Mouse (Mus musculus) retina, embryonic 14.5 days (tissue): ENCODE results near the gene Aebp2.
"Not testable (repeated sequence)": the region's sequence is repeated elsewhere in the genome, so short reads cannot be mapped to it uniquely, and the experiment has no call there.

Experiments
- DNase-seq: peaks from one replicate; pipeline ENCODE4 v3.0.0-alpha.2; 2015; ENCODE audit warnings: low spot score

Aebp2 gene

DNA sequence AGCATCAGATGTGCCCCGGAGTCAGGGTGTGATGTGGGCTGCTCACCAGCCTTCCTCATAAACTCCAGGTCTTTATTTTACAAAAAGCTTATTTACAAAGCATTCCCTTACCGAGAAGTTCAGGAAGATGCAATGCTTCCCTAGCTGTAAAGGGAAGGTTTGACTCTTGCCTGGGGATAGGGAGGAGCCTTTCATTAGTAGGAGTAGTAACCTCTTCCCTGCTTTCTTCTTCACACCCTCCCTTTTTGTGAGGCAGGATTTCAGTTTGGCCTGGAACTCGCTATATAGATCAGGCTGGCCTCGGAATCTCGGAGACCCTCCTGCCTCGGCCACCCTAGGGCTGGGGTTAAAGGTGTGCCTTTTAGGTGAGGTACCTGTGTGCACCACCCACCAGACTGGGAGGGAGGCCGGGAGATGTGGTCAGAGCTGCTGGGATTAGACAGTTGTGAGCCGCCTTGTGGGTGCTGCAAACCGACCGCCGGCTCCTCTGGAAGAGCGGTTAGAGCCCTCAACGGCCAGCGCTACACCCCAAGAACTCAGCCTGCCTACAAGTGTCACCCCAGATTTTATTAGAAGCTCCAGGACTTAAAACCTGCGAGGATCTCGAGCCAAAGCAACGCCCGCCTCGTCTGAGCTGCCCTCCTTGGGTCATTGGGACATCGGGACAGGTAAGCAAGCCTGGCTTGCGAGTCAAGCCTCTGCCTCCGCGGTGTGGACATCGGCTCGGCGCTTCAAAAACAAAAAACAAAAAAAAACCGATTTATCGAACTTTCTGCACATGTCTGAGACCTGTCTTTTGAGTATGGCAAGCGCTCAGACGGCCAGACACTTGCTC lies at the start of gene Aebp2:
Gene Aebp2 (plus strand): TSS at position 273 of the 835 bp plus-strand sequence.
- no peak for DNase-seq

DNA sequence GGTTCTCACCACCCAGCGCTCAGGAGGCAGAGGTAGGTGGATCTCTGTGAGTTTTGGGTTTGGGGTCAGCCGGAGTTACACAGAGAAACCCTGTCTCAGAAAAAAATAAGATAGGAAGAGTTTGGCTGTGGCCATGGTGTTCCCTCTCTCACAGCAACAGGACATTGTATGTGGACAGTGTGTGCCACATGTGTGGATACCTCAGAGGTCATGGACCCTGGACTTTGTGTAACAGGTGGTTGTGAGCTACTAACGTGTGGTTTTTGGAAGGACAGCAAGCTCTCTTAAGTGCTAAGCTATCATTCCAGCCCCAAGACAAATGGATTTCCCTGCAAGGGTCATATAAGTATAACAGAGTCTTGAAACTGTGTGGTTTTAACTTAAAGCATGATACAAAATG lies 47.5 kb upstream of the Aebp2 start:
- no peak for DNase-seq

DNA sequence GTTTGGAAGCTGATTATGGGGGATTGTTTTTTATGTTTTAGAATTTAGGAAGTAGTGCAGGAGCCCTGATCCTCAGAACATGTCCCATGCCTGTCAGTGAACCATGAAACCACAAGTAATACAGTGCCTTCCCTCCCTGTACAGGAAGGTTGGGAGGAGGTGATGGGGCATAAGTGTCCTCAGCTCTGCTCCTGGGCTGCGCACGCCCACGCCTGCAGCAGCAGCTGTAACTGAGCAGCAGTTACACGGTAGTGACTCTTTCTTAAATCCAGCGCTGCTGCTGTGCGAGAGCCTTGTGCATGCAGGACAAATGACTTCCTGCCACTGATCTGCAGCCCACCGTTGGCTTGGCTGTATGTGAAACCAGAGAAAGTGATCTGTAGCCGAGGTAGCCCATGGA lies 46.3 kb upstream of the Aebp2 start:
- DNase-seq = no peak

DNA sequence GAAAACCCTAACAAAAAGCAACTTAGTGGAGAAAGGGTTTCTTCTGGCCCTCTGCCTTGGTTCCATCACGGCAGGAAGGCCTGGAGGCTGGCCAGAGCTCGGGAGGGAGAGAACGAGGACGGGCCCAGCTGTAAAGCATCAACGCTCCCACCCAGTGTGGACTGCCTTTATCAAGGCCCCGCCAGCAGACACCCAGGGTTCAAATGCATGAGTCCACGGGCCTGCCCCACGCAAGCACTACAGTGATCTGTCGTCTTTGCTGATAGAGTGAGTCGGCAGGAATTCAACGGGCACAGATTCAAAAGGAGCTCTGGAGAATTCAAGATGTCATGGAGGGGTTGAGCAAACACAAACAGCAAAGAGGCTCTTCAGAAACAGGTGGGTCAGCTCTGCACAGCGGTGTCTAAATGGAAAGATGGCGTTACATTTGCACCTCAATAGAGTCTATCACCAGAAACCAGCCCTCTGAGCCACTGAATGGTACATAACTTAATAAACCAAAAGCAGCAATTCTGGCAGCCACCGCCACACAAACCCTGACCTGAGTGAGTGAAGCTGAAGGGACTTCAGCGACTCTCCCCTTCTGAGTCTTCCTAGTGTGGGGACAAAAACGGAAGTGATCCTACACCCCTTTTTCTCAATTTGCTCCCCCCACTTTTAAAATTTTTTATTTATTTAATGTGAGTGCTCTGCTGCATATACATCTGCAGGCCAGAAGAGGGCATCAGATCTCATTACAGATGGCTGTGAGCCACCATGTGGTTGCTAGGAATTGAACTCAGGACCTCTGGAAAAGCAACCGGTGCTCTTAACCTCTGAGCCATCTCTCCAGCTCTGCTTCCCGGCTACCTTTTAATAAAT lies 45.3 kb upstream of the Aebp2 start:
- DNase-seq = no peak

DNA sequence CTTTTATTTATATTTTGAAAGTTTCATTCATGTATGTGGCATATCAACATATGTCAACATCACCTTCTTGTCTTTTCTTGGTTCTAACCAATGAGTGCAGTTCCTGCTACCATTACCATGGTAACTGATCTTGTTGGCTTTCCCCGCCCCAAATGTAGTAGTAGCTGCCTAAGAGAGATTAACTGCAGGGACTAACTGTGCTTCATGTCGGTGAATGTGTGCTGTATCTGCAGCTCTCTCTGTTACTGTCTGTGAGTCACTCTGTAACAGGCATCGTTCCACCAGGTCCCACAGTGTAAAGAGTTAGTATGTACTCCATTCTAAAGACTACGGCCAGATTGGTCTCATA lies 44.7 kb upstream of the Aebp2 start:
- DNase-seq = no peak

DNA sequence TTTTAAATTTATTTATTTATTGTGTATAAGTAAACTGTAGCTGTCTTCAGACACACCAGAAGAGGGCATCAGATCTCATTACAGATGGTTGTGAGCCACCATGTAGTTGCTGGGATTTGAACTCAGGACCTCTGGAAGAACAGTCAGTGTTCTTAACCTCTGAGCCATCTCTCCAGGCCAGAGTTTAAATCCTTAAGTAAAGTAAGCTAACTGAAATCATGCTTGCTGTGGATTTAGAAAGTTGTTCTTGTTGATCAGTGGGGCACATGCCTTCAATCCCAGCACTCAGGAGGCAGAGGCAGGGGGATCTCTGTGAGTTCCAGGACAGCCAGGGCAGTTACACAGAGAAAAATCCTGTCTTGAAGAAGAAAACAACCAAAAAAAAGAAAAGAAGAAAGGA lies 43.5 kb upstream of the Aebp2 start:
- DNase-seq = not testable (repeated sequence)

DNA sequence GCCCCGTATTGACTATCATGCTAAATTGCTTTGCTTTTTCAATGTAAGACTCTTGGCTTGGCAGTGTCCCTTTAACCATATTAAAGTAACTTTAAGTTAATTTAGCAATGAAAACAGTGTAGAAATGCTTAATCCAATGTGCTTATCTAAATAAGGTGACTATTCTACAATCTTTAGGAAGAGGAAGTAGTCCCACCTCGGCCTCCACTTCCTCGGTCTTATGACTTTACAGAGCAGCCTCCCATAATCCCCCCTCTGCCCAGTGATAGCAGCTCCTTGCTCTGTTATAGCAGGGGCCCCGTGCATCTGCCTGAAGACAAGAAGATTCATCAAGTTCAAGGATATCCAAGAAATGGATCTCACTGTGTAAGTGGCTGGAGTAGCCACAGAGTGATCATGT lies 42.3 kb upstream of the Aebp2 start:
- DNase-seq = no peak

DNA sequence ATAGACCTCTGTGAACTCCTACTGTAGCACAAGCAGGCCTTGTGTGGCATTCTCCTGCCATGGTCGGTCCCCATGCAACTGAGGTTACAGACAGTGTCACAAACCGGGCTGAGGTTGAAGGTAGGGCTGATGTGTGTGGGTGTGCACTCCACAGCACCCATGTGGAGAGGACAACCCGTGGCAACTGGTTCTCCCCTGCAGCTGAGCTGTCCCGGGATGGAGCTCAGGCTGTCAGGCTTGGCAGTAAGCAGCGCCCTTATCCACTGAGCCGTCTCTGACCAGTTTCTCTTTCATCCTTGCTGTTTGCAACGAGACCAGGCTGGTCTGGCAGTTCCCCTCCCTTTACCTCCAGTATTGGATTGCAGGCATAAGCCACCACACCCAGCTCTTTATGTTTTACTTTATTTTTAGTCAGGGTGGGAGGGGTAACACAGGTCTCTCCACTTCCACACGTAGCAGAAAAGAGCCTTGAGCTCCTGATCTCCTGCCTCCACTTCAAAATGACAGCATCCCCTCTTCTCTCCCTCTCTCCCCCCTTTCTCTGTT lies 35.7 kb upstream of the Aebp2 start:
- no peak for DNase-seq

DNA sequence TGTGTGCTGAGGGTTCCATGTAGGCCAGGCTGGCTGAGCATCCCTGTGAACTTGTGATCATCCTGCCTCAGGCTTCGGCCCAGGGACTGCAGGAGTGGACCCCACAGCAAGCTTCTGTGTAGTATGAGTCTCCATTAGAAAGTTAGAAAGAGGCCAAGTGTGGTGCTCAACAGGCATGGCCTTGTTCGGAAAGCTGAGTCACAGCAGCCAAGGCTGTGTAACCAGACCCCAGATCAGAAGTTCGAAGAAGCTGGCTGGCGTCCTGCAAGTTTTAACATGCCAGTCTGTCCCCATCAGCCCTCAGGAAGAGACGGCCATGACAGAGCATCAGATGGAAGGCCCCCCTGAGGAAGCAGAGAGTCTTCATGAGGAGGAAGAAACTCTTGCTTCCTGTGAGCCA lies 31.1 kb upstream of the Aebp2 start:
- no peak for DNase-seq

DNA sequence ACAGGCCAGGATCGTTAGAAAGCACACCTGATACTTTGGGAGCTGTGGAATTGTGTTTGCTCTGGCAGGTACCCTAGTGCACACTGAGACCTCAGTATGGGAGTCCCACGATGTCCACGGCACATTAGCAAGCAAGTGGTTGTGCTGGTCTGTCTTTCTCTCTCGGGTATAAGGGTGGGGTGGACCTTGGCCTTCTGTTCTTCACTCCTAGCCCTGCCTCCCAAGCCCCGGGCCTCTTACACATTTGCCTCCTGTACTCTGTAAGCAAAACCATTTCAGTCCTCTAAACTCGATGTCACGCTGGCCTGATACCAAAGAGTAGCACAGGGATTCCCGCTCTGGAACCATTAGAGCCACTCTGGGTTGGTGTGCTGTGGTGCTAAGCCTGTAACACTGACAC lies 29.8 kb upstream of the Aebp2 start:
- no peak for DNase-seq

DNA sequence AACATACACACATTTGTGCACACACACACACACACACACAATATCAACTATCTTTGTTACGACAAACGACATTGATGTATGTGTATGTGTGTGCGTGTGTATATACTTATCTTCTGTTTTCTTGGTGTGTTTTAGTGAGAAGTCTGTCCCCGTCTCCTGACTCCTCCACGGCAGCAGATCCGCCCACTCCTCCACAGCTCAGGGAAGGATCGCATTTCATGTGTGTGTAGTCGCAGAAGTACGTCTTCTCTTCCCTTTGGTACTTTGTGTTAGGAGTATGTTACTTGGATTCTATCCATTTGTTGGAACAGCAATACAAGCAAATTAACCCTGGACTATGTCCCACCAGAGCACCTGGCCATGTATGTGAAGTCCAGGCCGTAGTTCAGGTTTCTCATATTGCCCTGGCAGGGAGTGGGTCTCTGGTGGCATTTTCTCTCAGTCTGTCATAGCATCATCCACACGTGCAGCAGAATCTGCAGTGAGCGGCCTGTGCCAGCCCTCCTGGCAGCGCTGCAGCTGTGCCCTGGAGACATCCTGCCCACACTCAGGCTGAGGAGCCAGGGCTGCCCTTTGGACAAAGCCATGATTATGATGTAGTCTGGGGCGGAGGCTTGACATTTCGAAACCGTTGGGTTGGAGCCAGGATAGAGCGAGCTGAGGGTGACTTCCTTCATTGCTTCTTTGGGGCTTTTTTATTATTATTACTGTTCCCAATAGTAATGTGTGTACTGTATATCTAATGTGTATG lies 28.9 kb upstream of the Aebp2 start:
- DNase-seq = no peak

DNA sequence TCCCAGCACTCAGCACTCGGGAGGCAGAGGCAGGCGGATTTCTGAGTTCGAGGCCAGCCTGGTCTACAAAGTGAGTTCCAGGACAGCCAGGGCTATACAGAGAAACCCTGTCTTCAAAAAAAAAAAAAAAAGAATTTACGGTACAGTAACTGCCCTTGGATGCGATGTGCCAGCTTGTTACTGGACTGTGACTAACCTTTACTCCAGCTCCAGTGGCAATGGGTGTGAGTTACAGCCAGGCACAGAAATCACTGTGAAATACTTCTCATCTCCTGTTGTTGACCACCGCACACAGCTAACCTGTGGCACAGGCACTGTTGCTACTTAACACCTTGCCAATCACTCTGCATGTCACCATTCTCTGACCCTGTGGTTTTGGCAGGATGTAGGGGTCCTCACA lies 26.9 kb upstream of the Aebp2 start:
- not testable (repeated sequence) for DNase-seq

DNA sequence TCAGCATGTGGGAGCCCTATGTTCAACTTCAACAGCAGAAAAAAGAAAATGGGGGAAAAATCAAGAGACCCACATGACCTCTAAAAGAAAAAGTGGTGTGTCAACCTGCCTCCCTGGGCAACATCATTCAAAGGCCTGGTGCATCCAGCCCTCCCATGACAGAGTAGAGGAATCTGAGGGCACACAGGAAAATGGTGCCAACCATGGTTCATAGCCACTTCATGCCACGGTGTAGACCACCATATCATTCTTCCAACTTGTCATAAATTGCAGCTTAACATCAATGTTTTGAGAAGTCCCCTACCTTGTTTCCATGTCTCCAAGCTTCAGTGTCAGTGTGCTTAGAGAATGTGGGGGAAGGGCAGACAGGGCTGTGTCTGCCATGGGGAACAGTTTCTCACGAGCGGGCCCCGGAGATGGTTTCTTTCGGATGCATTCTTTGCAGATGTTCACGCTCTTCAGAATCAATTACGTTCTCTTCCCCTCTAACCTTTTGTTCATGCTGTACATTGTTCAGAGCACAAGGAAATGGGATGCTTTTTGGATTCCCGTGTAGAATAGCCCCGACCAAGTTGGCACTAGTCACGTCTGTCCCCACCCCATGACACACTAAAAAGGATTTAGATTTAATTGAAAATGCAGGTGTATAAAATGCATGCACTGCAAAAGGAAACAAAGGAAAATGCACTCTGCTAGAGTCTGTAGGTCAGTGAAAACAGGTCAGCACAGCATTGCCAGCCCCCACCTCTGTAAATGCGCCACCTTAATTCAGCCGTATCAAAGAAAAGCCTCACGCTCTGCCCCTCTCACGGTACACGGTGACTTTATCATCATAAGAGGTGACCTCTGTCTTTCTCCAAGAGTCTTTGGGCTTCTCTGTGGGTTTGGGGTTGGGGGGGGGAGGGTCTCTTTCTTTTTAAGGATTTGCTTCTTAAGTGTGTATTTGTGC lies 24.8 kb upstream of the Aebp2 start:
- DNase-seq = peak; percentile 65

DNA sequence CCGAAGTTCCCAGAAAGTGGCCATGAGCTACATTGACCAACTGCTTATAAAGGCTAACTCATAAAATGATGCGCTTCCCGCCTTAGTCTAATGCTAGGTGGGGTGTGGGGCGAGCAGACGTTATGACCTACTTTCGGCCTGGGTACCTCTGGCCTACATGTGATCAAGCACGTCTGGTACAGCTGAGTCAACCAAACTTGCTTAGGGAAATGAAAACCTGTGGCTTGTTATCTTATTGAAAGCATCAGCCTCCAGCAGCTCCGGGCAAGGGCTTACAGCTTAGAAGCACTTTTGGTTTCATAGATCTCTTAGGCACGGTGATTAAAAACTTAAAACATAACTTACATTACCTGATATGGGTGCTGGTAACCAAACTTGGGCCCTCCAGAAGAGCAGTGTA lies 23.9 kb upstream of the Aebp2 start:
- peak; percentile 32 for DNase-seq

DNA sequence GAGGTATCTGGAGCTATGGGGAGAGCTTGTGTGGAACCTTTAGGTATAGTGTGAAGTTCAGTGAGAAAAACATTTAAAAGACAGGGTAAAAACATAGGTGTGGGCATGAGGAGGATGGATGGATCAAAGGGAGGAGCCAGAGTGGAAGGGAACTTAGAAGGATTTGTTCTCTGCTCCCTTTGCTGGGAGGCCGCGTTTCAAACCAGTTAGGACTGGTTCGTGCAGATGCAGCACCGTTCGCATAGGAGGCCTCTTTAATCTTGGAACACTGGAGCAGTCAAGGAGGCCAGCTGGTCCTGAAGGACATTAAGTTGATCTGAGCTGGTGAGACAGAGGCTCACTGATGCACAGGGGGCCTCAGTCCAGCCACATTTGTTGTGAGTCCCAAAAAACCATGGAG lies 23.1 kb upstream of the Aebp2 start:
- no peak for DNase-seq

DNA sequence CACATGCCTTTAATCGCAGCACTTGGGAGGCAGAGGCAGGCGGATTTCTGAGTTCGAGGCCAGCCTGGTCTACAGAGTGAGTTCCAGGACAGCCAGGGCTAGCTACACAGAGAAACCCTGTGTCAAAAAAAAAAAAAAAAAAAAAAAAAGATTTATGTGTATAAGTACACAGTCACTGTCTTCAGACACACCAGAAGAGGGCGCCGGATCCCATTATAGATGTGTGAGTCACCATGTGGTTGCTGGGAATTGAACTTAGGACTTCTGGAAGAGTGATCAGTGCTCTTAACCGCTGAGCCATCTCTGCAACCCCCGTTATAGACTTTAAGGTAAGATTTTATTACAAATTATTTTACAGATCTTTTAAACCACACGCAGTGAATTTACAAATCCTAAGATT lies 21.8 kb upstream of the Aebp2 start:
- not testable (repeated sequence) for DNase-seq

DNA sequence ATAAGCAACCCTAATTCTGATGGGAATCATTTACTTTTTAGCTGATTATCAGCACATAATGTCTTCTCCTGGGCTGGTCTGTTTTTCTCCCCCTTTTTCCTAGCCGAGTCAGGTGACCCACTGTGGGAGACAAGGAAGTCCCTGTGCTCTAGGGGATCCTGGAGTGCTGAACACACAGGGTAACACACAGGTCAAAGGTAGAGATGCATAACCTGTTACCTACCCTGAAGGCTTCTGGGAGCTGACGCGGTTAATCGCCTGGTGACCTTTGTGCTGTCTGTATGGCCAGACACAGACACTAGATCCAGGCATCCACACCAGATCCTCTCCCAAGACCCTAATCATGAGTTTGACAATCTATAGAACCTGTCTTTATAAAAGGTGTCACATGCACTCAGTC lies 21.3 kb upstream of the Aebp2 start:
- DNase-seq = no peak

DNA sequence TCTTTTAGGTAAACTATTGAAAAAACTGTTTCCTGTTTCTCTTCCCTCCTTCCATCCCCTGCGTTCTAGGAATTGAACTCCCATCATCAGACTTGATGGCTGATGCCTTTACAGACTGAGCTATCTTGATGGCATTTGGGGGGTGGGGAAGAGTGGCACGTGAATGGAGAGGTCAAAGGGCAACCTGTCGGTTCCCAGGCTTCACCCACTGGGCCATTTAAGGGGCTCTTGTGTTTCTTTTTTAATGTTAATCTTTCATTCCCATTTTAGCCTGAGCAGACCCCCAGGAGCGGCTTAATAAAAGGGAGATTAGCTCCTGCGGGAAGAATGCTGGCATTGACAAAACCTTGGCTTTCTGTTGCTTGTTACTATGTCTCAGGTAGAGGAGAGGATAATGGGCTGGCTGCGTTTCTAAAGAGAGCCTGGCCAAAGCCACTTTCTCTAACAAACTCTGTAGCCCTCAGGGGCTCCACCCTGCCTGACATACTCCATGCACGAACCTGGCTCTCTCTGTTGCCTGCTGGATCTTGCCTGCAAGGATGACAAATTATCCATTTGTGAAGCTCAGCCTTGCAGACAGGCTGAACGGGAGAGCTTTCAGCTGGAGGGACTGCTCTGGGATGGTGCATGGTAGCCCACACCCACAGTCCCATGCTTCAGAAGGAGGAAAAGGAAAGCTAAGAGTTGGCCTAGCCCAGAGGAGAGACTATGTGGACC lies 19.1 kb upstream of the Aebp2 start:
- DNase-seq = no peak

DNA sequence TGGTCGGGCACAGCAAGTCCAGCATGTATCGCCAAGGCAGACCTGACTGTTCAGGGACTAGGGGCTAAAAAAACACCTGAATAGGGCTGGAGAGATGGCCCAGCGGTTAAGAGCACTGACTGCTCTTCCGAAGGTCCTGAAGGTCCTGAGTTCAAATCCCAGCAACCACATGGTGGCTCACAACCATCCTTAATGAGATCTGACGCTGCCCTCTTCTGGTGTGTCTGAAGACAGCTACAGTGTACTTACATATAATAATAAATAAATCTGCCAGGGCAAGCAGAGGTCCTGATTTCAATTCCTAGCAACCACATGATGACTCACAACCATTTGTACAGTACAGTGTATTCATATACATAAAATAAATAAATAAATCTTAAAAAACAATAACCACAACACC lies 17.3 kb upstream of the Aebp2 start:
- not testable (repeated sequence) for DNase-seq

DNA sequence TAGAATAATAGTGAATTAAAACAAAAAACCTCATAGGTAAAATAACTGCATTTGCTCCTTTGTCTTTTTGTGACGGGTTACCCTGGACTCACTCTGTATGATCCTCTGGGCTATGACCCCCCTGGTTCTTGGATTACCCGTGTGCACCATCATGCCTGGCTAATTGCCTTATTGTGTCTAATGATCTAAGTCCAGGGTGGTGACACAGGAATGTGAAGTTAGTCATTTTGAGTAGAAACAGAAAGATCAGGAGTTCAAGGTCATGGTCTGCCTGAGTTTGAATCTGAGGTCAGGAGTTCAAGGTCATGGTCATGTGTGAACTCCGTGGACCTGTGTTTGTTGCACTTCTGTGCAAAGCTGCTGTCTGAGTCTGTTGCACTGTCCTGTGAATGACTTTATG lies 16.7 kb upstream of the Aebp2 start:
- no peak for DNase-seq

DNA sequence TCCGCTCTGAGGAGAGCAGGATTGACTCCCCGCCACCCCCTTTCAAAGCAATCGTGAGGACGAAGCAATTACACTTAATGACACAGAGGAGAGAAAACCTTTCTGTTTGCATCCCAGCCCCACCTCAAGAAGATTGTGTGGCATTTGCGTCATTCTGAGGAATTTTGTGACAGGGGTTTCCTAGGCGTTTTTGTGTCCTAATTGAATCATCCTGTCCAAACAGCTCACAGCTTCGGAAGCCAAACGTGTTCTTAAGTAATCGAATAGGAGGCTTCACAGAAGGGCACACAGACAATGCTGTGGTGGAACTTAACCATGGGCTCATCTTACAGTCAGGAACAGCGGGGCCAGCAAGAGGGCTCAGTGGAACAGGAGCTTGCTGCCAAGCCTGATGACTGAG lies 15.9 kb upstream of the Aebp2 start:
- DNase-seq = no peak
